Mouse (Mus musculus) kidney, adult 2 months (tissue): Measurements from ENCODE around the gene Ccdc162.

Experiments used
- CTCF ChIP-seq: fragments of 200-500 bp; conservative IDR thresholded peaks from 2 replicates; pipeline ENCODE4 v1.5.1; 2011; ENCODE audit warnings: low read depth, mild to moderate bottlenecking, control low read depth, low read length, moderate library complexity, mixed read lengths; ENCODE audit not compliant: insufficient read depth, insufficient read length
- POLR2A ChIP-seq: fragments of 200-500 bp; IDR thresholded peaks from one replicate; pipeline ENCODE4 v1.6.1; 2011; ENCODE audit warnings: low read depth, low read length, control low read depth

DNA sequence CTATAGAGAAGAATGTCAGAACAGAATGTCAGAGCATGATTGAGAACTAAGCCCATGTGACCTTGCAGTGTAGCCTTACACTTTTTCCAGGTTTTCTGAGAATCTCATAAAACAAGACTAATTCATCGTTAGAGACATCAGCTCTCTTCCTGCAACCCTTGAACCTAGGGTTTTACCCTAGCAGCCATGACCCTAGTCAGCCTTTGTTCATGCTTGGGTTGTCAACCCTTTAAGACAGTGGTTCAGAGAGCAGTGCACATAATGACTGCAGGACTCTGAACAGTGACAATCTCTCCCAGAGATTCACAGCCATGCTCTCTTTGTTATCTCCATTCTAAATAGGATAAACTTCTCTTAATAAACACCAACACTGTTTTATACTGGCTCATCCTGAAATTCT is 137.9 kb downstream of the Ccdc162 start:
- TF ChIP-seq CTCF (no peak), POLR2A (no peak)
